Mouse (Mus musculus) neural tube, embryonic 12.5 days (tissue): ENCODE results near the gene Bco2. TPM values are rescaled to one million over a fixed set of nuclear protein-coding genes. Genes with fewer than 3 reads are reported as not detected.

Experiments used
- polyA plus RNA-seq: library from polyadenylated mRNA; unstranded; fragments of >200 nt; fragmentation: Nextera tagmentation; extraction: Ambion mirVana; gene quantifications from 2 replicates; pipeline ENCODE4 v1.2.1, GENCODE M21; 2016

The Bco2 gene
- polyA plus RNA-seq, 1 experiment from 2014 or later: 0.09 TPM

Other genes starting within 250 kb of the Bco2 start
- 122 and 131 TPM in 2 replicates for gene Rpl10-ps3, start 210.2 kb downstream of the Bco2 start, polyA plus RNA-seq
- gene Plet1, start 60.7 kb downstream of the Bco2 start, polyA plus RNA-seq: 0.22 and 0.24 TPM in 2 replicates
- 98.8 and 101 TPM in 2 replicates for gene Pts, start 26.5 kb downstream of the Bco2 start, polyA plus RNA-seq
- 10.4 and 13.6 TPM in 2 replicates for gene Il18, start 354 bp downstream of the Bco2 start, polyA plus RNA-seq
- gene Tex12, start 6.1 kb upstream of the Bco2 start, polyA plus RNA-seq: 0.19 and 0.20 TPM in 2 replicates
- gene Sdhd, start 48.6 kb upstream of the Bco2 start, polyA plus RNA-seq: 213 and 215 TPM in 2 replicates
- gene Timm8b, start 48.7 kb upstream of the Bco2 start, polyA plus RNA-seq: 323 and 352 TPM in 2 replicates
- gene Pih1d2, start 62.1 kb upstream of the Bco2 start, polyA plus RNA-seq: 5.8 and 8.5 TPM in 2 replicates
- 30.2 and 30.4 TPM in 2 replicates for gene Nkapd1, start 62.3 kb upstream of the Bco2 start, polyA plus RNA-seq
- gene Dlat, start 104.6 kb upstream of the Bco2 start, polyA plus RNA-seq: 46.2 and 56.0 TPM in 2 replicates
- 29.2 and 29.9 TPM in 2 replicates for gene Dixdc1, start 184.3 kb upstream of the Bco2 start, polyA plus RNA-seq
- gene 2310030G06Rik, start 191.4 kb upstream of the Bco2 start, polyA plus RNA-seq: 0.95 and 1.5 TPM in 2 replicates
- gene Cryab, start 196.1 kb upstream of the Bco2 start, polyA plus RNA-seq: 12.8 and 17.5 TPM in 2 replicates
- gene Hspb2, start 197.2 kb upstream of the Bco2 start, polyA plus RNA-seq: 4.9 and 7.2 TPM in 2 replicates
- 10.2 and 12.2 TPM in 2 replicates for gene Fdxacb1, start 213.1 kb upstream of the Bco2 start, polyA plus RNA-seq
- gene Alg9, start 219.8 kb upstream of the Bco2 start, polyA plus RNA-seq: 45.6 and 48.3 TPM in 2 replicates
- gene 1110032A03Rik, start 220.3 kb upstream of the Bco2 start, polyA plus RNA-seq: 39.7 and 44.4 TPM in 2 replicates